Mouse (Mus musculus) hindbrain, postnatal 0 days (tissue): ENCODE results near the gene Gm37240. TPM values are rescaled to one million over a fixed set of nuclear protein-coding genes. Genes with fewer than 3 reads are reported as not detected.

Experiments
- ATAC-seq: fragments of 200-750 bp; cut with Nextera tagmentation; 2 replicates; pipeline ENCODE4 v1.8.0; 2017; ENCODE audit warnings: mild to moderate bottlenecking, moderate TSS enrichment, moderate library complexity
- DNase-seq: peaks from one replicate; pipeline ENCODE4 v3.0.0-alpha.2; 2015; ENCODE audit warnings: low spot score
- H3K27ac ChIP-seq: fragments of 300-500 bp; sonication (generic); 2 replicates; pipeline ENCODE4 v1.5.1; 2014; ENCODE audit warnings: mild to moderate bottlenecking
- H3K27me3 ChIP-seq: fragments of 300-500 bp; sonication (generic); 2 replicates; pipeline ENCODE4 v1.6.1; 2014; ENCODE audit warnings: low read length, mixed read lengths; ENCODE audit not compliant: insufficient read depth
- H3K36me3 ChIP-seq: fragments of 300-500 bp; sonication (generic); 2 replicates; pipeline ENCODE4 v1.6.1; 2014; ENCODE audit warnings: low read length, mixed read lengths; ENCODE audit not compliant: insufficient read depth
- H3K4me1 ChIP-seq: fragments of 300-500 bp; sonication (generic); 2 replicates; pipeline ENCODE4 v1.6.1; 2014; ENCODE audit warnings: antibody characterized with exemption, low read length, mixed read lengths; ENCODE audit not compliant: insufficient read depth
- H3K4me2 ChIP-seq: fragments of 300-500 bp; sonication (generic); 2 replicates; pipeline ENCODE4 v1.6.1; 2014; ENCODE audit warnings: low read depth, mild to moderate bottlenecking, low read length, moderate library complexity, mixed read lengths
- H3K4me3 ChIP-seq: fragments of 300-500 bp; sonication (generic); 2 replicates; pipeline ENCODE4 v1.5.1; 2014; ENCODE audit warnings: low read length
- H3K9ac ChIP-seq: fragments of 300-500 bp; sonication (generic); replicated peaks from 2 replicates; pipeline ENCODE4 v1.6.1; 2014; ENCODE audit warnings: mild to moderate bottlenecking, low read length, moderate library complexity, mixed read lengths
- H3K9me3 ChIP-seq: fragments of 300-500 bp; sonication (generic); 2 replicates; pipeline ENCODE4 v1.6.1; 2016; ENCODE audit warnings: low read length, mixed read lengths
- CTCF ChIP-seq: IDR thresholded peaks from 2 replicates; pipeline ENCODE4 v1.5.1; 2016; ENCODE audit warnings: antibody characterized with exemption, control low read depth, low read depth
- WGBS: fragments of 180-500 bp; shearing (Covaris S2); extraction: QIAGEN DNeasy Blood & Tissue Kit; methylation state at CpG from one replicate; pipeline ENCODE4 v1.1.7; 2014; 5-methylcytosine and 5-hydroxymethylcytosine counted together
- polyA plus RNA-seq: library from polyadenylated mRNA; unstranded; fragments of >200 nt; fragmentation: Nextera tagmentation; extraction: Ambion mirVana; gene quantifications from 2 replicates; pipeline ENCODE4 v1.2.1, GENCODE M21; 2015
- total RNA-seq: library from RNA; depleted of rRNA; stranded (reverse); fragments of >200 nt; gene quantifications from 2 replicates; pipeline ENCODE4 v1.2.3, GENCODE M21; 2014

Gene Gm37240
- total and polyA plus RNA-seq, 2 experiments from 2014 or later, result 1.5 TPM; not detected in 1

- DNase-seq, result no peak
- H3K9me3 ChIP-seq, result no peaks in the 10 kb centered on the region
- H3K27ac ChIP-seq, result no peak overlapping the region
Measured at GRCm38 (mm10) chr3:85024817-85025705, 862.3 kb downstream of the Gm37240 start.

GRCm38 (mm10) chr3:85024237-85024636 lies 863.1 kb downstream of the Gm37240 start:
- Histone ChIP-seq H3K36me3 (no peaks in the 10 kb centered on the region), H3K27me3 (no peaks in the 10 kb centered on the region), H3K4me1 (no peaks in the 10 kb centered on the region), H3K9me3 (no peaks in the 10 kb centered on the region), H3K4me2 (no peak overlapping the region), H3K9ac (no peak overlapping the region), H3K27ac (no peak overlapping the region), H3K4me3 (no peak overlapping the region)
- no peak for ATAC-seq
- no peak for TF ChIP-seq CTCF
- 70% methylated on average over 2 of the region's 2 CpGs for WGBS
- DNase-seq, result no peak

More at GRCm38 (mm10) chr3:85024817-85025705, 862.3 kb downstream of the Gm37240 start:
- H3K4me3 ChIP-seq, result no peak overlapping the region
- 25% methylated on average over 6 of the region's 6 CpGs for WGBS
- H3K27me3 ChIP-seq, result no peaks in the 10 kb centered on the region
- TF ChIP-seq CTCF, result no peak
- ATAC-seq, result no peak
- H3K36me3 ChIP-seq, result no peaks in the 10 kb centered on the region
- H3K9ac ChIP-seq, result no peak overlapping the region
- H3K4me2 ChIP-seq, result no peak overlapping the region
- no peaks in the 10 kb centered on the region for H3K4me1 ChIP-seq

- TF ChIP-seq CTCF, result no peak
- DNase-seq (no peak), ATAC-seq (no peak)
- Histone ChIP-seq H3K4me2 (no peak overlapping the region), H3K27me3 (no peaks in the 10 kb centered on the region), H3K4me1 (no peaks in the 10 kb centered on the region), H3K9ac (no peak overlapping the region), H3K36me3 (no peaks in the 10 kb centered on the region), H3K27ac (no peak overlapping the region), H3K9me3 (no peaks in the 10 kb centered on the region), H3K4me3 (no peak overlapping the region)
- 80% methylated on average over 11 of the region's 11 CpGs for WGBS
Measured at GRCm38 (mm10) chr3:85022800-85023199, 864.5 kb downstream of the Gm37240 start.

GRCm38 (mm10) chr3:85021816-85022215 lies 865.5 kb downstream of the Gm37240 start:
- Histone ChIP-seq H3K36me3 (no peaks in the 10 kb centered on the region), H3K27ac (no peak overlapping the region), H3K9ac (no peak overlapping the region), H3K4me3 (no peak overlapping the region), H3K9me3 (no peaks in the 10 kb centered on the region), H3K27me3 (no peaks in the 10 kb centered on the region), H3K4me1 (no peaks in the 10 kb centered on the region), H3K4me2 (no peak overlapping the region)
- WGBS, result 94% methylated on average over 6 of the region's 6 CpGs
- ATAC-seq (no peak), DNase-seq (no peak)
- TF ChIP-seq CTCF, result no peak

GRCm38 (mm10) chr3:85020137-85020536 lies 867.2 kb downstream of the Gm37240 start:
- Histone ChIP-seq H3K9ac (no peak overlapping the region), H3K4me3 (no peak overlapping the region), H3K27me3 (no peaks in the 10 kb centered on the region), H3K4me2 (no peak overlapping the region), H3K4me1 (no peaks in the 10 kb centered on the region), H3K36me3 (no peaks in the 10 kb centered on the region), H3K9me3 (no peaks in the 10 kb centered on the region), H3K27ac (no peak overlapping the region)
- TF ChIP-seq CTCF, result no peak
- DNase-seq, result no peak
- no peak for ATAC-seq

GRCm38 (mm10) chr3:85015667-85016066 lies 871.7 kb downstream of the Gm37240 start:
- ATAC-seq (peak; percentile 51), DNase-seq (peak; percentile 51)
- TF ChIP-seq CTCF, result peak; percentile 19; the same call in 1 of the 2 replicates
- Histone ChIP-seq H3K27me3 (no peaks in the 10 kb centered on the region), H3K9ac (no peak overlapping the region), H3K4me1 (no peaks in the 10 kb centered on the region), H3K4me2 (no peak overlapping the region), H3K9me3 (no peaks in the 10 kb centered on the region), H3K4me3 (no peak overlapping the region), H3K36me3 (no peaks in the 10 kb centered on the region), H3K27ac (peak overlapping the region; percentile 5; the same call in 1 of the 2 replicates)
- 41% methylated on average over 9 of the region's 9 CpGs for WGBS

GRCm38 (mm10) chr3:85012889-85013288 lies 874.4 kb downstream of the Gm37240 start:
- ATAC-seq (no peak), DNase-seq (no peak)
- no peak overlapping the region for H3K4me3 ChIP-seq
- H3K4me1 ChIP-seq, result no peaks in the 10 kb centered on the region
- H3K27ac ChIP-seq, result no peak overlapping the region
- 75% methylated on average over 6 of the region's 6 CpGs for WGBS
- no peaks in the 10 kb centered on the region for H3K27me3 ChIP-seq
- no peaks in the 10 kb centered on the region for H3K9me3 ChIP-seq
- no peaks in the 10 kb centered on the region for H3K36me3 ChIP-seq
- no peak for TF ChIP-seq CTCF
- no peak overlapping the region for H3K4me2 ChIP-seq
- H3K9ac ChIP-seq, result no peak overlapping the region
